Mouse (Mus musculus): Measurements from ENCODE around the gene Lrba. TPM values are rescaled to one million over a fixed set of nuclear protein-coding genes. Genes with fewer than 3 reads are reported as not detected.

Gene Lrba
- polyA plus RNA-seq, 1 experiment from 2014 or later: 1.8 TPM

- Histone ChIP-seq H3K9me3 (replicated peaks) (no peaks in the 10 kb centered on the region), H3K4me1 (replicated peaks) (peaks cover 6% of the 10 kb centered on the region; the same call in 1 of the 2 replicates), H3K9ac (no peak overlapping the region), H3K4me3 (no peak overlapping the region), H3K4me2 (no peak overlapping the region), H3K27me3 (no peaks in the 10 kb centered on the region), H3K27ac (no peak overlapping the region), H3K36me3 (no peaks in the 10 kb centered on the region)
- ATAC-seq (replicated peaks; ENCODE audit: insufficient number of reproducible peaks, insufficient read depth, low FRiP score, low read depth): no peak
- WGBS: 76% methylated on average over 9 of the region's 9 CpGs
Observed at GRCm38 (mm10) chr3:86804265-86804664, 579.8 kb downstream of the Lrba start.

GRCm38 (mm10) chr3:86806834-86807233 is 582.4 kb downstream of the Lrba start:
- Histone ChIP-seq H3K27ac (no peak overlapping the region), H3K4me3 (no peak overlapping the region), H3K36me3 (no peaks in the 10 kb centered on the region), H3K9ac (no peak overlapping the region), H3K9me3 (replicated peaks) (no peaks in the 10 kb centered on the region), H3K4me2 (no peak overlapping the region), H3K27me3 (no peaks in the 10 kb centered on the region), H3K4me1 (replicated peaks) (peaks cover 6% of the 10 kb centered on the region; the same call in 1 of the 2 replicates)
- 90% methylated on average over 9 of the region's 9 CpGs for WGBS
- no peak for ATAC-seq (replicated peaks; ENCODE audit: insufficient number of reproducible peaks, insufficient read depth, low FRiP score, low read depth)

GRCm38 (mm10) chr3:86807750-86808467 is 583.4 kb downstream of the Lrba start:
- 74% methylated on average over 14 of the region's 14 CpGs for WGBS

GRCm38 (mm10) chr3:86809199-86809598 is 584.7 kb downstream of the Lrba start:
- Histone ChIP-seq H3K4me3 (no peak overlapping the region), H3K4me2 (no peak overlapping the region), H3K27me3 (no peaks in the 10 kb centered on the region), H3K27ac (no peak overlapping the region), H3K36me3 (no peaks in the 10 kb centered on the region), H3K4me1 (replicated peaks) (0 out of 2 replicates have a peak, but pooled peaks cover 3% of the 10 kb centered on the region), H3K9ac (no peak overlapping the region), H3K9me3 (replicated peaks) (no peaks in the 10 kb centered on the region)
- ATAC-seq (replicated peaks; ENCODE audit: insufficient number of reproducible peaks, insufficient read depth, low FRiP score, low read depth): no peak
- whole genome bisulfite sequencing: 82% methylated on average over 9 of the region's 9 CpGs

More at GRCm38 (mm10) chr3:86807750-86808467, 583.4 kb downstream of the Lrba start:
- Histone ChIP-seq H3K27ac (no peak overlapping the region), H3K4me1 (replicated peaks) (peaks cover 6% of the 10 kb centered on the region; the same call in 1 of the 2 replicates), H3K36me3 (no peaks in the 10 kb centered on the region), H3K9me3 (replicated peaks) (no peaks in the 10 kb centered on the region), H3K4me3 (no peak overlapping the region), H3K9ac (no peak overlapping the region), H3K4me2 (no peak overlapping the region), H3K27me3 (no peaks in the 10 kb centered on the region)
- no peak for ATAC-seq (replicated peaks; ENCODE audit: insufficient number of reproducible peaks, insufficient read depth, low FRiP score, low read depth)

- Histone ChIP-seq H3K9me3 (replicated peaks) (no peaks in the 10 kb centered on the region), H3K4me3 (no peak overlapping the region), H3K27ac (no peak overlapping the region), H3K9ac (no peak overlapping the region), H3K36me3 (no peaks in the 10 kb centered on the region), H3K4me2 (no peak overlapping the region), H3K4me1 (replicated peaks) (no peaks in the 10 kb centered on the region), H3K27me3 (no peaks in the 10 kb centered on the region)
- no peak for ATAC-seq (replicated peaks; ENCODE audit: insufficient number of reproducible peaks, insufficient read depth, low FRiP score, low read depth)
- 39% methylated on average over 2 of the region's 2 CpGs for WGBS
Observed at GRCm38 (mm10) chr3:86809646-86810045, 585.2 kb downstream of the Lrba start.

- 88% methylated on average over 5 of the region's 5 CpGs for WGBS
- Histone ChIP-seq H3K27ac (no peak overlapping the region), H3K36me3 (no peaks in the 10 kb centered on the region)
Observed at GRCm38 (mm10) chr3:86810908-86811307, 586.4 kb downstream of the Lrba start.

GRCm38 (mm10) chr3:86812689-86813088 is 588.2 kb downstream of the Lrba start:
- no peaks in the 10 kb centered on the region for H3K27me3 ChIP-seq
- 22% methylated on average over 3 of the region's 3 CpGs for WGBS
- no peaks in the 10 kb centered on the region for H3K4me1 ChIP-seq (replicated peaks)
- H3K9ac ChIP-seq: no peak overlapping the region
- H3K36me3 ChIP-seq: no peaks in the 10 kb centered on the region
- H3K9me3 ChIP-seq (replicated peaks): no peaks in the 10 kb centered on the region
- H3K4me3 ChIP-seq: no peak overlapping the region
- H3K4me2 ChIP-seq: no peak overlapping the region
- H3K27ac ChIP-seq: no peak overlapping the region
- ATAC-seq (replicated peaks; ENCODE audit: insufficient number of reproducible peaks, insufficient read depth, low FRiP score, low read depth): peak; percentile 58; the same call in 1 of the 2 replicates

More at GRCm38 (mm10) chr3:86810908-86811307, 586.4 kb downstream of the Lrba start:
- Histone ChIP-seq H3K9ac (no peak overlapping the region), H3K27me3 (no peaks in the 10 kb centered on the region), H3K9me3 (replicated peaks) (no peaks in the 10 kb centered on the region), H3K4me2 (no peak overlapping the region), H3K4me3 (no peak overlapping the region), H3K4me1 (replicated peaks) (no peaks in the 10 kb centered on the region)
- no peak for ATAC-seq (replicated peaks; ENCODE audit: insufficient number of reproducible peaks, insufficient read depth, low FRiP score, low read depth)

GRCm38 (mm10) chr3:86818001-86818585 is 593.6 kb downstream of the Lrba start:
- 86% methylated on average over 13 of the region's 13 CpGs for WGBS
- ATAC-seq (replicated peaks; ENCODE audit: insufficient number of reproducible peaks, insufficient read depth, low FRiP score, low read depth): no peak
- no peak overlapping the region for H3K4me2 ChIP-seq
- H3K36me3 ChIP-seq: no peaks in the 10 kb centered on the region
- no peak overlapping the region for H3K27ac ChIP-seq
- H3K9ac ChIP-seq: no peak overlapping the region
- no peaks in the 10 kb centered on the region for H3K27me3 ChIP-seq
- H3K4me1 ChIP-seq (replicated peaks): no peaks in the 10 kb centered on the region
- no peaks in the 10 kb centered on the region for H3K9me3 ChIP-seq (replicated peaks)
- no peak overlapping the region for H3K4me3 ChIP-seq

- no peaks in the 10 kb centered on the region for H3K27me3 ChIP-seq
- WGBS: 95% methylated on average over 6 of the region's 6 CpGs
- no peak for ATAC-seq (replicated peaks; ENCODE audit: insufficient number of reproducible peaks, insufficient read depth, low FRiP score, low read depth)
- no peaks in the 10 kb centered on the region for H3K36me3 ChIP-seq
- no peaks in the 10 kb centered on the region for H3K4me1 ChIP-seq (replicated peaks)
- H3K9ac ChIP-seq: no peak overlapping the region
- no peak overlapping the region for H3K27ac ChIP-seq
- no peak overlapping the region for H3K4me2 ChIP-seq
- H3K9me3 ChIP-seq (replicated peaks): no peaks in the 10 kb centered on the region
- H3K4me3 ChIP-seq: no peak overlapping the region
Observed at GRCm38 (mm10) chr3:86819372-86819771, 594.9 kb downstream of the Lrba start.

GRCm38 (mm10) chr3:86820344-86820743 is 595.9 kb downstream of the Lrba start:
- no peaks in the 10 kb centered on the region for H3K36me3 ChIP-seq
- H3K4me3 ChIP-seq: no peak overlapping the region
- no peaks in the 10 kb centered on the region for H3K9me3 ChIP-seq (replicated peaks)
- no peaks in the 10 kb centered on the region for H3K27me3 ChIP-seq
- no peak overlapping the region for H3K4me2 ChIP-seq
- ATAC-seq (replicated peaks; ENCODE audit: insufficient number of reproducible peaks, insufficient read depth, low FRiP score, low read depth): no peak
- WGBS: 41% methylated on average over 10 of the region's 10 CpGs
- no peak overlapping the region for H3K9ac ChIP-seq
- no peak overlapping the region for H3K27ac ChIP-seq
- H3K4me1 ChIP-seq (replicated peaks): no peaks in the 10 kb centered on the region

GRCm38 (mm10) chr3:86821383-86821782 is 596.9 kb downstream of the Lrba start:
- 67% methylated on average over 3 of the region's 3 CpGs for WGBS
- H3K9me3 ChIP-seq (replicated peaks): no peaks in the 10 kb centered on the region

GRCm38 (mm10) chr3:86827506-86827905 is 603.0 kb downstream of the Lrba start:
- WGBS: 81% methylated on average over 3 of the region's 3 CpGs
- Histone ChIP-seq H3K4me1 (replicated peaks) (no peaks in the 10 kb centered on the region), H3K27ac (no peak overlapping the region), H3K36me3 (no peaks in the 10 kb centered on the region), H3K9me3 (replicated peaks) (no peaks in the 10 kb centered on the region), H3K9ac (no peak overlapping the region), H3K4me2 (no peak overlapping the region), H3K27me3 (no peaks in the 10 kb centered on the region), H3K4me3 (no peak overlapping the region)
- no peak for ATAC-seq (replicated peaks; ENCODE audit: insufficient number of reproducible peaks, insufficient read depth, low FRiP score, low read depth)

More at GRCm38 (mm10) chr3:86821383-86821782, 596.9 kb downstream of the Lrba start:
- Histone ChIP-seq H3K27me3 (no peaks in the 10 kb centered on the region), H3K9ac (no peak overlapping the region), H3K36me3 (no peaks in the 10 kb centered on the region), H3K4me3 (no peak overlapping the region), H3K4me1 (replicated peaks) (no peaks in the 10 kb centered on the region), H3K4me2 (no peak overlapping the region), H3K27ac (no peak overlapping the region)
- ATAC-seq (replicated peaks; ENCODE audit: insufficient number of reproducible peaks, insufficient read depth, low FRiP score, low read depth): no peak

Measured in heart, embryonic 15.5 days (tissue).